Comparison of ENCODE assay signal across 25 mouse cellular contexts in genomic region chr10:76575374-76575773, GRCm38 (mm10). TPM values are rescaled to one million over a fixed set of nuclear protein-coding genes. Genes with fewer than 3 reads are reported as not detected.
A peak's percentile ranks its signal among the peaks of the same experiment; 100 is the strongest.
DNase-seq lines count a peak whose midpoint lies in the region; ATAC-seq and TF ChIP-seq lines count a peak whose summit lies in the region.
"Had no signal": no experiment of that assay in that cellular context is flagged by ENCODE, and none has a peak within 500 bp of the region (broad histone marks: within the 10 kb centered on the region; RNA-seq: fewer than 3 reads in every experiment).

Gene Ftcd (plus strand): TSS chr10:76575648.

- 0 out of 2 replicates have a peak, but pooled peaks cover 5% of the 10 kb centered on the region for H3K9me3 ChIP-seq in heart, embryonic 12.5 days (replicated peaks)
- no peaks in the 10 kb centered on the region for H3K9me3 ChIP-seq in liver, embryonic 14.5 days (ENCODE audit: control insufficient read depth, low read length)
- no peaks in the 10 kb centered on the region for H3K9me3 ChIP-seq in forebrain, embryonic 16.5 days (ENCODE audit: control insufficient read depth, low read length)
- H3K9me3 ChIP-seq: embryonic facial prominence, embryonic 15.5 days; forebrain, embryonic 10.5 days; heart, embryonic 15.5 days; midbrain, embryonic 15.5 days had no signal

- H3K27ac ChIP-seq in heart, embryonic 12.5 days (ENCODE audit: poor library complexity, severe bottlenecking): no peak within 1 kb of the TSS
- H3K27ac ChIP-seq in liver, embryonic 14.5 days: no peak within 1 kb of the TSS
- no peak within 1 kb of the TSS for H3K27ac ChIP-seq in forebrain, embryonic 16.5 days (ENCODE audit: low read length)
- H3K27ac ChIP-seq: embryonic facial prominence, embryonic 15.5 days; forebrain, embryonic 10.5 days; heart, embryonic 15.5 days; hindbrain, embryonic 10.5 days; midbrain, embryonic 15.5 days had no signal

- H3K9ac ChIP-seq in heart, embryonic 12.5 days: 0 out of 2 replicates have a peak within 1 kb of the TSS, but pooled peaks have one; percentile 3
- no peak within 1 kb of the TSS for H3K9ac ChIP-seq in liver, embryonic 14.5 days (replicated peaks)
- no peak within 1 kb of the TSS for H3K9ac ChIP-seq in forebrain, embryonic 16.5 days (replicated peaks; ENCODE audit: low read depth, low read length)
- H3K9ac ChIP-seq: embryonic facial prominence, embryonic 15.5 days; heart, embryonic 15.5 days; midbrain, embryonic 15.5 days had no signal

- peaks cover 7% of the 10 kb centered on the region; the same call in 1 of the 2 replicates for H3K4me1 ChIP-seq in heart, embryonic 12.5 days (replicated peaks)
- peaks cover 0 to 2% of the 10 kb centered on the region in 2 experiments; a peak in 1 of 4 replicates for H3K4me1 ChIP-seq in liver, embryonic 14.5 days (replicated peaks; ENCODE audit: control insufficient read depth in 2 of 2, insufficient read depth in 2 of 2, low read length in 1 of 2)
- no peaks in the 10 kb centered on the region for H3K4me1 ChIP-seq in forebrain, embryonic 16.5 days (replicated peaks; ENCODE audit: control insufficient read depth, insufficient read depth, low read length)
- H3K4me1 ChIP-seq: embryonic facial prominence, embryonic 15.5 days; heart, embryonic 15.5 days; midbrain, embryonic 15.5 days had no signal

- no peak for DNase-seq in heart, postnatal 14 days
- peak; percentile 87 for DNase-seq in kidney, adult 9 months
- peak; percentile 43 to 83 for DNase-seq in kidney, postnatal 25 days
- DNase-seq in liver, embryonic 14.5 days (ENCODE audit: low read depth in 3 of 3, low spot score in 3 of 3): peak; percentile 9 to 20 (median 17)
- no peak for DNase-seq in T-cell, adult 2 months (ENCODE audit: low spot score)
- no peak for DNase-seq in left cerebral cortex, postnatal 14 days (ENCODE audit: low spot score in 2 of 2)
- DNase-seq: B cell, adult 2 months; cerebellum, adult 2 months; cerebellum, postnatal 36 days; heart, adult 11 months; lung, adult 18-20 months; lung, postnatal 14 days; thymus, postnatal 25 days had no signal

- no peaks in the 10 kb centered on the region for H3K27me3 ChIP-seq in heart, embryonic 12.5 days (replicated peaks)
- no peaks in the 10 kb centered on the region for H3K27me3 ChIP-seq in liver, embryonic 14.5 days (ENCODE audit: control insufficient read depth, insufficient read depth, low read length)
- no peaks in the 10 kb centered on the region for H3K27me3 ChIP-seq in forebrain, embryonic 16.5 days (replicated peaks; ENCODE audit: control insufficient read depth, insufficient read depth, low read length)
- H3K27me3 ChIP-seq: embryonic facial prominence, embryonic 15.5 days; heart, embryonic 15.5 days; midbrain, embryonic 15.5 days had no signal

- TF ChIP-seq CTCF in liver, embryonic 14.5 days (IDR thresholded peaks at IDR 0.05; ENCODE audit: low read depth): no peak

- TF ChIP-seq EP300 in liver, embryonic 14.5 days (IDR thresholded peaks at IDR 0.05; ENCODE audit: low read depth): no peak

- 81% methylated on average over 3 of the region's 3 CpGs for WGBS in heart, embryonic 12.5 days
- 64% methylated on average over 3 of the region's 3 CpGs for WGBS in liver, embryonic 14.5 days (ENCODE audit: insufficient replicate concordance)
- WGBS in forebrain, embryonic 16.5 days: 86% methylated on average over 3 of the region's 3 CpGs

- H3K4me3 ChIP-seq in heart, embryonic 12.5 days: no peak within 1 kb of the TSS
- H3K4me3 ChIP-seq in liver, embryonic 14.5 days (ENCODE audit: insufficient read depth in 1 of 2, low read depth in 2 of 2, low read length in 2 of 2): peak within 1 kb of the TSS; percentile 23 to 46; a peak in 2 of 4 replicates
- H3K4me3 ChIP-seq in forebrain, embryonic 16.5 days (replicated peaks; ENCODE audit: low read length): no peak within 1 kb of the TSS
- H3K4me3 ChIP-seq: embryonic facial prominence, embryonic 15.5 days; forebrain, embryonic 10.5 days; heart, embryonic 15.5 days; hindbrain, embryonic 10.5 days; midbrain, embryonic 15.5 days; myocyte had no signal

- H3K4me2 ChIP-seq in heart, embryonic 12.5 days: no peak within 1 kb of the TSS
- H3K4me2 ChIP-seq in liver, embryonic 14.5 days (ENCODE audit: low read depth): peak within 1 kb of the TSS; percentile 41
- no peak within 1 kb of the TSS for H3K4me2 ChIP-seq in forebrain, embryonic 16.5 days (ENCODE audit: low read length)
- H3K4me2 ChIP-seq: embryonic facial prominence, embryonic 15.5 days; heart, embryonic 15.5 days; midbrain, embryonic 15.5 days had no signal

- intact Hi-C loops in heart, postnatal 14 days (cut with DNase I): no loop called here
- intact Hi-C loops in left cerebral cortex, postnatal 14 days (cut with DNase I): no loop called here

- no peaks in the 10 kb centered on the region for H3K36me3 ChIP-seq in heart, embryonic 12.5 days
- H3K36me3 ChIP-seq in liver, embryonic 14.5 days (replicated peaks; ENCODE audit: control insufficient read depth, insufficient read depth, low read depth): no peaks in the 10 kb centered on the region
- no peaks in the 10 kb centered on the region for H3K36me3 ChIP-seq in forebrain, embryonic 16.5 days (ENCODE audit: control insufficient read depth, insufficient read depth)
- H3K36me3 ChIP-seq: embryonic facial prominence, embryonic 15.5 days; forebrain, embryonic 10.5 days; heart, embryonic 15.5 days; hindbrain, embryonic 10.5 days; midbrain, embryonic 15.5 days had no signal

- 0 out of 2 replicates have a peak, but pooled peaks have one; percentile 33 for ATAC-seq in heart, embryonic 12.5 days (ENCODE audit: insufficient number of reproducible peaks, low FRiP score)
- peak; percentile 63 for ATAC-seq in liver, embryonic 14.5 days (ENCODE audit: insufficient read depth)
- ATAC-seq in forebrain, embryonic 16.5 days: no peak
- ATAC-seq: midbrain, embryonic 15.5 days had no signal

RNA-seq across cellular contexts. Expression of gene Ftcd, which starts in this region (rescaled TPM):
- polyA plus RNA-seq in heart, embryonic 12.5 days (2016; fragmentation: Nextera tagmentation; extraction: Ambion mirVana): 3.2 and 3.5 TPM in 2 replicates
- under 1 TPM in 1 of 2 experiments, not detected in 1; 0.12 TPM for total RNA-seq in heart, postnatal 14 days (2021)
- polyA plus RNA-seq in liver, embryonic 14.5 days (2012; rRNA removed): 27.8 and 29.9 TPM in 2 replicates
- polyA plus RNA-seq in liver, embryonic 14.5 days (2014; fragmentation: Nextera tagmentation; extraction: Ambion mirVana): 19.2 and 19.8 TPM in 2 replicates
- 0.15 TPM in 1 of 2 replicates, not detected in the other for polyA plus RNA-seq in forebrain, embryonic 16.5 days (2015; fragmentation: Nextera tagmentation; extraction: Ambion mirVana)
- not detected for total RNA-seq in left cerebral cortex, postnatal 14 days (2021)
- total RNA-seq: layer of hippocampus, adult 18-20 months; layer of hippocampus, postnatal 25 days; megakaryocyte-erythroid progenitor cell, adult 5-6 weeks had no signal
- polyA plus RNA-seq: cerebellum, adult 2 months; embryonic facial prominence, embryonic 15.5 days; forebrain, embryonic 10.5 days; hindbrain, embryonic 10.5 days; myocyte; neural tube, embryonic 14.5 days had no signal

Comparison
In these comparisons a context has a peak if more than half of its experiments do, and no peak if none do; other contexts are left out.
1. H3K4me3 ChIP-seq: peak in liver, embryonic 14.5 days (2 of 2); none in heart, embryonic 12.5 days (single experiment) and forebrain, embryonic 16.5 days (single experiment).
2. DNase-seq: peak in kidney, adult 9 months (single experiment), kidney, postnatal 25 days (2 of 2) and liver, embryonic 14.5 days (3 of 3); none in heart, postnatal 14 days (0 of 2), T-cell, adult 2 months (single experiment) and left cerebral cortex, postnatal 14 days (0 of 2).